Mouse (Mus musculus) activated CD4-positive, CD25-positive, alpha-beta regulatory T cell (primary cell): ENCODE data around the gene Ece2. TPM values are rescaled to one million over a fixed set of nuclear protein-coding genes. Genes with fewer than 3 reads are reported as not detected.

Source experiments
- polyA plus RNA-seq, 2 experiments: library from polyadenylated mRNA; unstranded; fragments of 100-300 nt; shearing (Covaris generic); gene quantifications; one replicate each; pipeline ENCODE4 v1.2.1; 2017

The Ece2 gene
- polyA plus RNA-seq, result under 1 TPM in 1 of 2 experiments, not detected in 1; 0.07 TPM

GRCm38 (mm10) chr16:20629731-20630634 lies at the start of gene Ece2:
Gene Ece2 (plus strand): TSS chr16:20629828.

GRCm38 (mm10) chr16:20589366-20589938 lies 40.2 kb upstream of the Ece2 start, which contains the start of gene Vwa5b2:
Gene Vwa5b2 (plus strand): TSS chr16:20589471.

GRCm38 (mm10) chr16:20611357-20612227 lies 18.0 kb upstream of the Ece2 start, which contains the start of the genes Eef1akmt4, Gm49333 and Alg3:
Gene Eef1akmt4 (plus strand): TSS chr16:20611593.
Gene Gm49333 (plus strand): TSS chr16:20611610.
Gene Alg3 (minus strand): TSS chr16:20611735.

GRCm38 (mm10) chr16:20621191-20621990 lies 8.2 kb upstream of the Ece2 start, which contains the start of gene Camk2n2:
Gene Camk2n2 (minus strand): TSS chr16:20621287.

GRCm38 (mm10) chr16:20651076-20651946 lies 21.7 kb downstream of the Ece2 start, which contains the start of gene Psmd2:
Gene Psmd2 (plus strand): TSS chr16:20651652.

GRCm38 (mm10) chr16:20668013-20668412 lies 38.4 kb downstream of the Ece2 start, which contains the start of gene Eif4g1:
Gene Eif4g1 (plus strand): TSS chr16:20668313.

GRCm38 (mm10) chr16:20693111-20693701 lies 63.6 kb downstream of the Ece2 start, which contains the start of gene Fam131a:
Gene Fam131a (plus strand): TSS chr16:20693241.

Other genes with a start within 250 kb of the Ece2 start
- gene Abcc5, start 203.4 kb upstream of the Ece2 start, polyA plus RNA-seq, result 10 to 100 TPM; 16.2 to 19.3 TPM
- 10 to 100 TPM; 73.2 to 74.0 TPM for gene Eif2b5, start 131.0 kb upstream of the Ece2 start, polyA plus RNA-seq
- 10 to 100 TPM; 20.9 to 22.7 TPM for gene Dvl3, start 112.8 kb upstream of the Ece2 start, polyA plus RNA-seq
- 100 to 1,000 TPM; 411 to 418 TPM for gene Ap2m1, start 94.3 kb upstream of the Ece2 start, polyA plus RNA-seq
- gene Abcf3, start 81.3 kb upstream of the Ece2 start, polyA plus RNA-seq, result 10 to 100 TPM; 49.6 to 52.3 TPM
- not detected for gene Vwa5b2, start 40.4 kb upstream of the Ece2 start, polyA plus RNA-seq
- gene Eef1akmt4, start 18.2 kb upstream of the Ece2 start, polyA plus RNA-seq, result 10 to 100 TPM; 13.8 to 23.8 TPM
- gene Gm49333, start 18.2 kb upstream of the Ece2 start, polyA plus RNA-seq, result under 1 TPM in 1 of 2 experiments, not detected in 1; 0.13 TPM
- 10 to 100 TPM; 36.7 to 37.5 TPM for gene Alg3, start 18.1 kb upstream of the Ece2 start, polyA plus RNA-seq
- under 1 TPM; 0.14 to 0.41 TPM for gene Camk2n2, start 8.5 kb upstream of the Ece2 start, polyA plus RNA-seq
- 100 to 1,000 TPM; 225 to 261 TPM for gene Psmd2, start 21.8 kb downstream of the Ece2 start, polyA plus RNA-seq
- gene Eif4g1, start 38.5 kb downstream of the Ece2 start, polyA plus RNA-seq, result 100 to 1,000 TPM in 1 of 2 experiments, 10 to 100 TPM in 1; 81.8 to 105 TPM
- 1 to 10 TPM in 1 of 2 experiments, under 1 TPM in 1; 0.67 to 2.9 TPM for gene Fam131a, start 63.4 kb downstream of the Ece2 start, polyA plus RNA-seq
- 10 to 100 TPM; 50.0 to 67.7 TPM for gene Polr2h, start 87.8 kb downstream of the Ece2 start, polyA plus RNA-seq
- gene Clcn2, start 87.9 kb downstream of the Ece2 start, polyA plus RNA-seq, result 1 to 10 TPM; 2.7 to 3.2 TPM
- not detected for gene Chrd, start 103.3 kb downstream of the Ece2 start, polyA plus RNA-seq
- gene Thpo, start 104.7 kb downstream of the Ece2 start, polyA plus RNA-seq, result under 1 TPM; 0.10 to 0.24 TPM